Mouse (Mus musculus) thymus, postnatal 14 days (tissue): Measurements from ENCODE around the gene 4930426L09Rik.

Experiments used
- DNase-seq: peaks from one replicate; pipeline ENCODE4 v3.0.0; 2021

The 4930426L09Rik gene

GRCm38 (mm10) chr2:19016839-19017238 lies 18.7 kb downstream of the 4930426L09Rik start:
- no peak for DNase-seq

GRCm38 (mm10) chr2:19018034-19018433 lies 19.9 kb downstream of the 4930426L09Rik start:
- DNase-seq = no peak

- no peak for DNase-seq
Observed at GRCm38 (mm10) chr2:19024807-19025206, 26.7 kb downstream of the 4930426L09Rik start.

GRCm38 (mm10) chr2:19037430-19037829 lies 39.3 kb downstream of the 4930426L09Rik start:
- no peak for DNase-seq

GRCm38 (mm10) chr2:19037907-19038570 lies 39.9 kb downstream of the 4930426L09Rik start:
- DNase-seq = no peak

GRCm38 (mm10) chr2:19048225-19048624 lies 50.1 kb downstream of the 4930426L09Rik start:
- DNase-seq = no peak

- DNase-seq = no peak
Observed at GRCm38 (mm10) chr2:19049341-19049740, 51.2 kb downstream of the 4930426L09Rik start.
